Mouse (Mus musculus) bone marrow macrophage, adult 2 months (primary cell): ENCODE data around the gene Olfr988.

Experiments
- CTCF ChIP-seq: IDR thresholded peaks from 2 replicates; pipeline ENCODE4 v1.5.1; 2012; ENCODE audit warnings: low read depth, mild to moderate bottlenecking, low read length, moderate library complexity
- POLR2A ChIP-seq: IDR thresholded peaks from 2 replicates; pipeline ENCODE4 v1.6.1; 2012; ENCODE audit warnings: mild to moderate bottlenecking, low read depth, low read length, borderline replicate concordance

DNA sequence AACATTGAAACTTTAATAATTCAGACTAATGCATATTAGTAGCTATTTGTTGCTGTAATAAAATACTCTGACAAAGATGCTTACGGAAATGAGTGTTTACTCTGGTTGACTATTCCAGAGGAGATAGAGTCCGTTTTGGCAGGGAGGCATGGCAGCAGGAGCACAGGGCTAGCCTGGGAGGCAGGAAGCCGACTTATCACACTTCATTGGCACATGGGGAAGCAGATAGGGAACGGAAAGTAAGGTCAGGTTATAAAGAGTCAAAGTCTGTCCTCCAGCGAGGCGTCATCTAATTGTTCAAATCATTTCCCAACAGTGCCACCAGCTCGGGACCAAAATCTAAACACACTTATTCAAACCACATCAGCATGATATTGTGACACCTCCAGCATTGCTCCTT, 23.1 kb downstream of the Olfr988 start:
- TF ChIP-seq CTCF (no peak), POLR2A (no peak)
